Mouse (Mus musculus) ES-CJ7 (cell line): ENCODE data around the gene Kif24.

Experiments used
- DNase-seq: peaks from one replicate; pipeline ENCODE4 v3.0.0; 2011; ENCODE audit warnings: low read depth, low spot score

Kif24 gene

GRCm38 (mm10) chr4:41406597-41406996, 58.1 kb downstream of the Kif24 start:
- no peak for DNase-seq

- no peak for DNase-seq
These were observed 63.1 kb downstream of the Kif24 start for GRCm38 (mm10) chr4:41401573-41401972.

- DNase-seq = no peak
These were observed 63.5 kb downstream of the Kif24 start for GRCm38 (mm10) chr4:41401167-41401566.

GRCm38 (mm10) chr4:41399904-41400303, 64.8 kb downstream of the Kif24 start:
- DNase-seq = no peak

GRCm38 (mm10) chr4:41398353-41398752, 66.3 kb downstream of the Kif24 start:
- DNase-seq = no peak

GRCm38 (mm10) chr4:41394651-41395050, 70.0 kb downstream of the Kif24 start:
- DNase-seq = no peak

- no peak for DNase-seq
These were observed 73.7 kb downstream of the Kif24 start for GRCm38 (mm10) chr4:41391015-41391414.

GRCm38 (mm10) chr4:41390122-41390521, 74.6 kb downstream of the Kif24 start:
- DNase-seq = peak; percentile 74

GRCm38 (mm10) chr4:41389240-41389639, 75.4 kb downstream of the Kif24 start:
- no peak for DNase-seq

GRCm38 (mm10) chr4:41388616-41389015, 76.1 kb downstream of the Kif24 start:
- DNase-seq = no peak

- no peak for DNase-seq
These were observed 76.8 kb downstream of the Kif24 start for GRCm38 (mm10) chr4:41387755-41388469.

- DNase-seq = no peak
These were observed 78.2 kb downstream of the Kif24 start for GRCm38 (mm10) chr4:41386412-41386975.

- no peak for DNase-seq
These were observed 83.3 kb downstream of the Kif24 start for GRCm38 (mm10) chr4:41381213-41381950.

GRCm38 (mm10) chr4:41377567-41377966, 87.1 kb downstream of the Kif24 start:
- DNase-seq = no peak

GRCm38 (mm10) chr4:41369702-41370437, 94.8 kb downstream of the Kif24 start:
- DNase-seq = no peak

GRCm38 (mm10) chr4:41368198-41368597, 96.5 kb downstream of the Kif24 start:
- DNase-seq = no peak

GRCm38 (mm10) chr4:41361059-41361458, 103.6 kb downstream of the Kif24 start:
- DNase-seq = no peak

GRCm38 (mm10) chr4:41359358-41359757, 105.3 kb downstream of the Kif24 start:
- DNase-seq = no peak

GRCm38 (mm10) chr4:41358669-41359068, 106.0 kb downstream of the Kif24 start:
- DNase-seq = no peak

GRCm38 (mm10) chr4:41357154-41357553, 107.5 kb downstream of the Kif24 start:
- DNase-seq = no peak

- DNase-seq = peak; percentile 26
These were observed 111.4 kb downstream of the Kif24 start for GRCm38 (mm10) chr4:41353265-41353664.

GRCm38 (mm10) chr4:41352758-41353157, 111.9 kb downstream of the Kif24 start:
- DNase-seq = no peak
